Mouse (Mus musculus) CD4-positive helper T cell, adult 2 months (primary cell): ENCODE data around the gene Gm36028.

Experiments
- DNase-seq: peaks from one replicate; pipeline ENCODE4 v3.0.0-alpha.2; 2012; ENCODE audit warnings: low read depth, missing footprints, low spot score

Gene Gm36028

GRCm38 (mm10) chr16:37860213-37860612, 733 bp downstream of the Gm36028 start:
- DNase-seq: no peak

DNA sequence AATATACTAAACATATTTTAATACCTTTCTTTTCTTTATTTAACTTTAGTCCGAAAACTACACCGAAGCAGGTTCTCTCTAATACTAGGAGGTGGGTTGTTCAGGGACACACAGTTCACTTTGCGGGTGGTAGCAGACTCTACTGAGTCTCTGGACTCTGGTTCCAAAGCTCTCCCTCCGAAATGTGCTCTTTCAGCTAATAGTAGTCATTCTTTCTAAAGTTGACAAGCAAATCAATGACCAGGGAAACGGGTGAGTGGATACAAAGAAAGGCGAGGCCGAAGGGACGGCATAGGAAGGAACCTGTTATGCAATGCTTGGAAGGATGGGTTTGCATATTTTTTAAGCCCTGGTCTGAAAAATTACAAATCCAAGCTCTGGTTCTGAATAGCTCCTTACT, 3.5 kb downstream of the Gm36028 start:
- no peak for DNase-seq

GRCm38 (mm10) chr16:37856327-37856726, 4.6 kb downstream of the Gm36028 start:
- DNase-seq: no peak

DNA sequence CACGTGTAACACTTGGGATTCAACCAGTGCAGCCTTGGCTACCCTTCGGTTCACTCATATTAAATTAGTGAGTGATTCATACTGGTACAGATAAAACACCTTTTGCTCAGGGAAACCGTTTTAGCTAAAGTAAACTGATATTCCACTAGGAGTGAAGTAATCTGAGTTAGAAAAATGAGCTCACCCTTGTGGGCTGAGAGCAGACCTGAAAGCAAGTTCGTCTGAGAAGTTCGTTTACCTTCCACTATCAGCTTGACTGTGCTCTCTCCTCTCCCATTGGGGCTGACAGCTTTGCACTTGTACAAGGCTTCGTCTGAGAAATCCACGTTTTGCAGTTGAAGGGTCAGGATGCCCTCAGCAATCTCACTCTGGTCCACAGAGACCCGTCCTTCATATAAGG, 5.4 kb downstream of the Gm36028 start:
- DNase-seq: no peak

GRCm38 (mm10) chr16:37854593-37854992, 6.4 kb downstream of the Gm36028 start:
- no peak for DNase-seq

DNA sequence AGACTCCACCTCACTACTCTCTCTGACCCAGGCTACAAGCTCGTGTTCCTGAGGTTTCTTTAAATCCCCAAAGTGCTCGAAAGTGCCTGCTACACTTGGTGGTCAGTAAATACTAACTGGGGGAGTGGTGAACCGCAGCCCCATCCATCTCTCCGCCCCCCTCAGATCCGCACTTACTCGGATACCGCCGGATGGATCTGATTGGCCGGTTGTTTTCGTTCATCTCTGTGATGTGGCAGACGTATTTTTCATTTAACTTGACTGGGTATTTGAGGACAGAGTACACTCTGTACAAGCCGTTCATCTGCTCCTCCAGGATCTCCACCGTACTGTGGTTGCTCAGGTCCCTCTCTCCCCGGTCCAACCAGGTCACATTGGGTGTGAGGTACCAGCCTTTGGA, 6.9 kb downstream of the Gm36028 start:
- no peak for DNase-seq

DNA sequence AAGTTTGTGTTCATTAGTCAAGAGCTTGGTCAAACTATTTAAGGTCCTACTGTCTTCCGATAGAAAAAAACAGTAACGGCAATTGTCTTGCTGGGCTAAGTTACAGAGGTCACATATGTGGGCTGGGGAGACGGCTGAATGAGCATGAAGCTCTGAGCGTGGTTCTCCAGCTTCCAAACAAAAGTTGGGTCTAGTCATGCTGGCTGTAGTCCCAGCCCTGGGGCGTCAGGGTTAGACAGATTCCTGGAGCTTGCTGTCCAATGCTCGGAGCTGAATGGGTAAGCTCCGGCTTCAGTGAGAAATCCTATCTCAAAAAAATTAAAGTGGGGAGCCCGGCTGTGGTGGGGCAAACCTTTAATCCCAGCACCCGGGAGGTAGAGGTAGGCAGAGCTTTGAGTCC, 7.7 kb downstream of the Gm36028 start:
- no peak for DNase-seq

- DNase-seq: no peak
These were observed 9.6 kb downstream of the Gm36028 start for GRCm38 (mm10) chr16:37851366-37851765.

- DNase-seq: no peak
These were observed 13.9 kb downstream of the Gm36028 start for GRCm38 (mm10) chr16:37847081-37847480.

DNA sequence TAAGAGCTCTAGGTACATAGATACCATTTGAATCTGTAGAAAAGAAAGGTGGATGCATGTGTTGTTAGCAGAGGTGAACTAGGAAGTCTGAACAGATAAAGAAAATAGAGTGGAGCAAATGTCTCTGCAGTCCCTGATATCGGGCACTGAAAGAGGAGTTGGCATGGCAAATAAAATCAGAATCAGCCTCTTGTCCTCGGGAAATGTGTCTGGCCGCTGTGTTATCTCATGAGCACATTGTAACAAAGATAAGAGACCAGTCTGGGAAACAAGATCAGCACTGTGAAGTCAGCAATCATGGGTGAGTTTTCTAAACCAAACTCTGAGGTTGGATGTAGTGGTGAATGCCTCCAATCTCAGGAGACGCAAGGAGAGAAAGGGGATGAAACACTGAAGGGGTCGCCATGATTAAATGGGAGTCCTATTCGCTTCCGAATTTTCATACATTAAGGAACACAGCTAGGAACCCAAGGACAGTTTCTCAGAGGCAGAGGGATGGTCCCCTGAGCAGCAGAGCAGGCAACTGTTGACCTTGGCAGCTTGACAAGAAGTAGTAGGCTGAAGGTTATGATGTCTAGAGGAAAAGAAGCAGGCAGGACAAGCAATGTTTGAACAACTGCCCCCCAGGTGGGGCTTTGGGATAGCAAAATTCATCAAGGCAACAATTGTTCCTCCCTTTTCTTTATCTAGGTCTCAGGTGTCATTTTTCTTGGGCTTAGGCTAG, 15.6 kb downstream of the Gm36028 start:
- no peak for DNase-seq

DNA sequence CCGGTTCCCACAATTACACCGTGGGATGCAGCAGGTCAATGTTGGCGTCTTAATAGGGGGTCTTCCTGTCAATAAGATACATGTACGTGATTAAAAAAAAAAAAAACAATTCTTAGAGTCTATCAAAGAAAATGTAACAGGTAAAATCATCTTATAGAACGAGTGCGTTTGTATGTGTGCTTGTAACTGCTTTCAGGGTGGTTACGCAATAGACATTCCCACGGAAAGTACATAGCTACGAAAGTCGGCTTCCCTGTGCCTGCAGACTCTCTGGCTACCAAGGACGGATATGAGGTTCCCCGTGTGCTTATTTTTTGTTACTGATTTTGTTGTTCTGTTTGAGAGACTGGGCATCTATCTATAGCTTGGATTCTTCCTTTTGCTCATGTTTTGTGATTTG, 17.2 kb downstream of the Gm36028 start:
- no peak for DNase-seq

DNA sequence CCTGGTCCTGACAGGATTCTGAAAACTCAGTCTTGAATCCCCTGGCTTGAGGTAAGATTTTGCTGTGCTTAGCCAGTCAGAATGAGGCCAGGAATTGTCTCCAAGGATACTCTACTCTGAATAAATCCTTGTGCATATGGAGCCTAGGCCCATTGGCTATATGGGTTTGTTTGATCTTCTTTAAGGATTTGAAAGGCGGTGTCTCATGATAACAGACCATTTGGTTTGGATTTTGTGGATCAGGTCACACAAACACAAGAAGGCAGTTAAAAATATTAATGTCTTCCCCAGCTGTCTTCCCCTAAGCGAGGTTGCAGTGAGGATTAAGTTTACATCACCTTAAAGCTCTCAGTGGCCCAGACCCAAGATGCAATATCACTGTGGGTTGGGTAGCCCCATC, 18.5 kb downstream of the Gm36028 start:
- no peak for DNase-seq

DNA sequence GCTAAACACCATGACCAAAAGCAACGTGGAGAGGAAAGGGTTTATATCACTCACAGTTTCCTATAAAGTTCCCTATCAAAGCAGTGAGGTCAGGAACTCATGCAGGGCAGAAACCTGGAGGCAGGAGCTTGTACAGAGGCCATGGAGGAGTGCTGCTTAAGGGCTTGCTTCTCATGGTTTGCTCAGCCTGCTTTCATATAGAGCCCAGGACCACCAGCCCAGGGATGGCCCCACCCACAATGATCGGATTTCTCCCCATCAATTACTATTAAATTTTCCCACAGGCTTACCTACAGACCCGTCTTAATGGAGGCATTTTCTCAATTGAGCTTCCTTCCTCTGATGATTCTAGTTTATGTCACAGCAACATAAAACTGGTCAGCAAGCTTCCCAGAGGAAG, 23.4 kb downstream of the Gm36028 start:
- DNase-seq: no peak

DNA sequence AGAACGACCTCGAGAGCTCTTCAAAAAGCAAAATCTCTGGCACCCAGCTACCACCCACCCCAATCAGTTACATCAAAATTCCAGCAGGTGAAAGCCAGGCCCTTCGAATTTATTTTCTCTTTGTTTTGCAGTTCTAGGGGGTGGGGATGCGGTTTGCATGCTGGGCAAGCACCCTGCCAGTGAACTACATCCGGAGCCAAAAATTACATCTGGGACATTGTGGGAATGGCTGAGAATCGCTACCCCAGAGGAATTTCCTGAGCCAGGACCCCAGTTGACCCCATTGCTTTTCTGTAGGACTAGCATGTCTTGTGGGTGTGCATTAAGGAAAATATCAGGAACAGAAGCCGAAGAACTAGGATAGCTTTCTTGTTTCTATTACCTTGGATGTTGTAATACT, 29.9 kb downstream of the Gm36028 start:
- no peak for DNase-seq

GRCm38 (mm10) chr16:37826286-37826685, 34.7 kb downstream of the Gm36028 start:
- DNase-seq: no peak

- no peak for DNase-seq
These were observed 36.0 kb downstream of the Gm36028 start for GRCm38 (mm10) chr16:37824778-37825505.

DNA sequence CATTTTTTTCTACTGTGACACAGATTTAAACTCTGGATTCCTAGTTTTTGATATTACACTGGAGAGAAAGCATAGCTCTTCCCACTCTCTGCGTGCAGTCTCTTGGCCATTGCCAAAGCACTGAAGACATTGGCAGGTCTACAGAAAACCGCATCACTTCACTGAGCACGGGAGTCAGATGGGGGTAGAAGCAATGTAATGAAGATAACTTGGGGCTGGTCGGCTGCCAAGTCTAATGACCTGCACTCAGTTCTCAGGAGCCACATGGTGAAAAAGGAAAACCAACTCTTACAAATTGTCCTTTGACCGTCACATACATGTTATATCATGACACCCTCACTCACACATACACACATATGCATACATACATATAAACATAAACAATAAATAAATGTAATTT, 37.0 kb downstream of the Gm36028 start:
- no peak for DNase-seq

DNA sequence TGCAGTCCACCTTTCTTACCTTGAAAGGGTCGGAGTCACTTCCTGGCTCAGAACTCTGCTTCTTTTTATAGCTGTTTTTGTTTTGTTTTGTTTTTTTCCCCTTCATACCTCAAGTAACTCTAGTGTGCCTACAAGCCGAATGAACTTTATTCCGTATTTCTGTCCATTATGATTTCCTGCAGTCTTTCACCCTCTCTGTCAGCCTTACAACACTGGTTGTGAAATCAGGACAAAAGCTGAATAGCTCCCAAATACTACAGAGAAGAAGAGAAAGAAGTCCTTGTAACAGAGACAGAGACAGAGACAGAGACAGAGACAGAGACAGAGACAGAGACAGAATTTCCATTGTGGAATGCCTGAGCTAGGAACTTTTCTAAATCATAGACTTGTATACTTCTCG, 43.0 kb downstream of the Gm36028 start:
- no peak for DNase-seq

- DNase-seq: peak; percentile 43
These were observed 46.5 kb downstream of the Gm36028 start for GRCm38 (mm10) chr16:37814383-37814971.

GRCm38 (mm10) chr16:37813691-37814382, 47.1 kb downstream of the Gm36028 start:
- no peak for DNase-seq

DNA sequence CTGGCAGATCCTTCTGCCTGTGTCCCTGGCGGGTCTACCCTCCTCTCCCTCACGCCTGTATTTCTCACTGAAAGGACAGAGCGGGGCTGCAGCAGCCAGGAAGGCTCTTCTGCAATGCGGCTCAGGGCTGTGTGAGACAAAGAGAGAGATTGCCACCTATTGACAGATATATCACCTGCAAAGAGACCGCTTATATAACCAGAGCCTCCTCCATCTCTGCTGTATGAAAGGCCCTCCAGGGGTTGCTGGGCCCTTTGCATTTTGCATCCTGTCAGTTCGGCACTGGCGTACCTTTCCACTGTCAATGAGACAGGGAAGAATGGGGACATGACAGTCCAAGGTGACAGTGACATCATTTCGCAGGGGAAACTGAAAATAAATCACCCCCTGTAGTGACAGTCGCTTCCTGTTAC, 48.5 kb downstream of the Gm36028 start:
- DNase-seq: no peak

DNA sequence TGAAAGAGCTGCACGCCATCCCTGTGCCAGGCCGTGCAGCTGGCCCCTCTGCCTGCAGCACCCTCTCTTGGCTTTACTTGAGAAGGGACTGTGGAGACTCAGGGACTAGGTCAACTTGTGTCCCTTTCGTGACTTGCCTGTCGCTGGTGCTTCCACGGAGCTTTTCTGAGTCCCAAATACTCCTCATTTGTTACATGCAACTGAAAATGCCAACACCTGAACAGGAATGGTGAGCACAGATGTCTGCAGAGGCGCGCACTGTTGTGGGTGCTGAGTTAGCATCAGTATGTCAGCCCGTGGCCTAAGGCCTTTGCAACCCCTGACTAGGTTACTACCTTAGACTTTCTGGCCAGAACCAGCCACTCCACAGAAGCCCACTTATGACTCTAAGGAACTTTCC, 49.1 kb downstream of the Gm36028 start:
- DNase-seq: no peak
